Mouse (Mus musculus) T-helper 17 cell (primary cell): Measurements from ENCODE around the gene Ptprk.

ENCODE experiments used
- in situ Hi-C, 2 experiments: fragments of 300-600 bp; cut with MboI, MseI; formaldehyde crosslinking; loops; 1 replicate in 1 of 2; 2 replicates in 1 of 2; pipeline ENCODE4 v1.15.1; 2025; ENCODE audit warnings: high pct_unique_total_duplicates in 2 of 2

Ptprk gene

DNA sequence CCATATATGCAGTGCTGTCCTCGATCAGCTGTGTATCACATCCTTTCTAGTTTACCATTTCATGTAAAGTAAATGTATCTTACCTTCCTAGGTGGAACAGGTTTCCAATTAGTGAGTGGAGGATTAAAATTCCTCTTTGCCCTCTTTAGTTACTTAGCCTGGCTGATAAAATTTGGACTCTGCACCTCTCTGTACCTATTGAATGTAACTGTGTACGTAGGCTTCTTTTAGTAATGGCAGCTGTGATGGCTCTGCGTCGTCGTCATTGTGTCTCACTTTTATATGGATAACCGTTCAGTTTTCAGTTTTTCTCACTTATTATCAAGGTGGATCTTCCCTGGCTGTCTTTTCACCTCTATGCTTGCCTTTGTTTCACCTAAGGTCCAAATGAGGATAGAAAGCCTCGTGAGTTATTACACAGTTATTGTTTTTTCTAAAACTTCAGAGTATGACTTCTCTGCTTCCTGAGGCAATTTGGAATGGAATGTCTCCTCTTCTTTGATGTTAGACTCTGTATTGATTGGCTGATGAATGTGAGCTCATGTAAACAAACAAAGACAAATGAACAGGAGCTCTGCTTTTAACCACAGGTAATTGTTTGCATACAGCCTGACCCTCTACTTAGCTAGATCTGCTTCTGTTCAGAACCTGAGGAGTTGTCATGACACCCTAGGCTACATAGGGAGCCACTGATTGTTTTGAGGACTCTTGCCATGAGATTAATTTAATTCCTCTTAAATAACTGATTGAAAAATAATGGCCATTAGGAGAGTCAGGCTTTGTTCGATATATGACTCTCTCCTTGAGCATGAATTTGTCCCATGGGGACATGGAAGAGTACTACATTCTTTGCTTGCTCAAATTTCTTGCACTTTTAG lies 197.3 kb downstream of the Ptprk start:
- in situ Hi-C loops: no loop called here

DNA sequence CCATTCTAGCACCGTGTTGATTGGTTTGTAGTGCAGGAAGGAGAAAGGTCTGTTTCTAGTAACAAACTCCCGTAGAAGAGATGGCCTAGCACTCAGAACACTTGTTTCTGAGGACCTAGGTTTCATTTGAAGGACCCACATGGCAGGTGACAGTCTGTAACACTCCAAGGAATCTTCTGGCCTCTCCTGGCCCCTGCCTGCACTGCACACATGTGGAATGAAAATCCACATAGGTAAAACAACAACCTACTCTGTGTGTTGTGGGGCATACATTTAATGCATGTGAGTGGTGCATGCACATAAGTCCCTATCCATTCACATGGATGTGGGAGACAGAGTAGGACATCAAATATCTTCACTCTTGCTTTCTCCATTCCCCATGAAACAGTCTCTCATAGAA lies 204.1 kb downstream of the Ptprk start:
- in situ Hi-C loops: no loop called here

DNA sequence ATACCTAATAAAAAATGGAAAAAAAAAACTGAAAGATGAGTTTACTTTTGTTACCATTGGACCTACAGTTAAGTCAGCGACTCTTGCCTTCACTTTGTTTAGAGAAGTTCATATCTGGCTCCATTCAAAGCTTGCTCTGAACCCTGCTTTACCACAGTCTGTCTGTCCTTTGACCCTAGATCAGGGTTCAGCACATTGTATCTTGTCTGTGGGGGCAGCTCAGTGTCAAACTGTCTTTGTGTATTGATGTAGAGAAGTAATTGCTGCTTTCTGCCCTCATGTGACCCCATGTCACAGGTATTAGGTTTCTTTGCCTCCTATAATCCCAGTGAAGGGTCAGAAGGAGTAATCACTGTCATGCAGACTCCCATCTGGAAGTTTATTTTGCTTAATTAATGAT lies 222.9 kb downstream of the Ptprk start:
- in situ Hi-C loops: no loop called here

DNA sequence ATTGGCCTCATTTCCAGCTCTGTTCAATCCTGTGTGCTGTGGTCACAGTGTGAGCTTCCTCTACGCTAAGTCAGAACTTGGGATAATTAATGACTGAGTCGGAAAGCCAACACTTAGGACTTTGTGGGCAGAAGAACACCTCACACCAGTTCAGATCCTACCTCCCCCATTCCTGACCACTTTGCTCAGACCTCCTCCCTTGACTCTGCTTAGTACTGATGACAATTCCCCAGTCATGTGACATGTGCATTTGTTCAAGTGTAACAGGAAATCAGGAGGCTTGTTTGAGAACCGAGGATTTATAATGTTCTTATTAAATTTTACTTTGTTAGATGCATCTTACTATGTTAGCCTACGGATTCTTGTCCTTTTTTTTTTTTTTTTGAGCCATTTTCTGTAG lies 224.6 kb downstream of the Ptprk start:
- in situ Hi-C loops: no loop called here

DNA sequence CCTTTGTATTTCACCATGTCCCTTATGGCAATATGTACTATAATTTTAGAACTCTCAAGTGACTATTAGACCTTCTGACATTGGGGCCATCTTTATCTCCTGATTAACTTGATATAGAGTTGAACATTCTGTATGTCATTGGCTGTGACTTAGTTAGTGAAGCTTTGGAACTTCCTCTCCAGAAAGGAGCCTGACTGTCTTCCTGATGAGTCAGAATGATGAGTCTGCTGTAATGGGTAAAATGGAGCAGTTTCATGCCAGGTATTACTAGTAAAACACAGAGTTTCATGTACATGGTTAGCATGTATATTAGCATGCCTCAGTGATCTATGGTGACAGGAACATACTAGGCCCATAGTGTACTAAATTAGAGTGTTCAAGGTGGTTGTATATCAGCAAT lies 229.2 kb downstream of the Ptprk start:
- in situ Hi-C loops: no loop called here

DNA sequence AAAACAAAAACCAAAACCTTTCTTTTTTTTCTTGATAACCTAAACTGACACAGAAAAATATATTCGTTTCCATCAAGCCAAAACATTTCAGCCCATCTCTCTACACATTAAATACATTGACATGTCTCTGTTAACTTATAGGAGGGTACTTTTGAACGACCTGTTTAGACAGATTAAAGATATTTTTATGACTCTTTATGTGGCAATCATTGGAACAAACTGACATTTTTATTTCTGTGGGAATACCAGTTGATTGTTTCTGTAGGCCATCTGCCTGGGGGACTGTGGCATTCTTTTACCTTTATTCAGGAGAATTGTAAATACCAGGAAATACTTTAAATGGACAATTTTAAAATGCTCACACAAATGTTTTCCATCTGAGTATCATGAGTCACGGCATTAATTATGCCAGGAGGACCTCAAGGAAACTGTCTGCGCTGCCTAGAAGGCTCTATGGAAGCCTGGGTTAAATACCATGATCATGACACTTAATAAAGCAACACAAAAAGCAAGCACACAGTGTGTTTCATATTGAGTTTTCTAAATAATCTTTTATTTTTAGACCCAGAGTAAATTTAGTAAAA lies 229.8 kb downstream of the Ptprk start:
- in situ Hi-C loops: no loop called here

DNA sequence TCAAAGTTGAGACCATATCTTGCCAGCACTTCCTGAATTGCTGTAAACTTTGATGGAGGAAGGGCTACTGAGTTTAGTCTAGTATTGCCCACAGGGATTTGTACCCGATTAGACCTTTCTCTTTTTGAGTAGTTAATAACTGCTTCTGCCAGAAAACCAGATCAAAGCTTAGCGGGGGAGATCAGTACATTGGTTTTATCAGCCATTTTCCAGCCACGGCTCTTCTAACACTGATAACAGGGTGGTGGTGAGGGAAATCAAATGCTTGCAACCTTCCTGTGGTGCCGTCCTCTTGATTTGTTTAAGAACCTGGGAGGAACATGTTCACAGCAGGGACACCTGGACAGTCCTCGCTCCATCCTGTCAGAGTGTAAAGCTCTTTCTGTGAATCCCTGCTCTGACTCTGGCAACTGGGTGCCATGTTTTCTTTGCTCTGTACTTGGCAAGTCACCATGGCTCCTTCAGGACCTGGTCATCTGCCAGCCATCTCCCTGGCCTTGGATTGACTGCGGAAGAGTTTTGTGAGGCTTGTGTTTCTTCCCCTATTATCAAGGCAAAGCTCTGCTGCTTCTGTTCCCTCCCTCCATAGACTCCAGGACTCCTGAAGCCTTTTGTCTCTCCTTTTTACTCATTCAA lies 231.9 kb downstream of the Ptprk start:
- in situ Hi-C loops: no loop called here

DNA sequence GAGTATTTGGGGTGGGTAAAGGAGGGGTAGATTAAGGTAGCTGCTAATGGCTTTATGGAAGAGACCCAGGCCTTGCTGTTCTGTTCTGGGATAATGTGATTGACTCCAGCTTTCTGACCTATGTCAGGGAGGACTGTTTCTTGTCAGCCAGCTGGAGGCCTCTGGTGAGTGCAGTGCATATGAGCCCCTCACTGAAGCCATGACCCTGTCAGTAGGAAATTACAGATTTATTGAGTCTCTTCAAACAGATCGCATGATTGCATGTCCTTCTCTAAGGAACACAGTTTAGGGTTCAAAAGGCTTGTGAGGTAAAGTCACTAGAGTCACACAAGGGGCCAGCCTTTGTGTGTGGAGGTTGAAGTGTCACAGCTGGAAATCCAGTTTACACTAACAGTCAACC lies 236.7 kb downstream of the Ptprk start:
- in situ Hi-C loops: no loop called here

DNA sequence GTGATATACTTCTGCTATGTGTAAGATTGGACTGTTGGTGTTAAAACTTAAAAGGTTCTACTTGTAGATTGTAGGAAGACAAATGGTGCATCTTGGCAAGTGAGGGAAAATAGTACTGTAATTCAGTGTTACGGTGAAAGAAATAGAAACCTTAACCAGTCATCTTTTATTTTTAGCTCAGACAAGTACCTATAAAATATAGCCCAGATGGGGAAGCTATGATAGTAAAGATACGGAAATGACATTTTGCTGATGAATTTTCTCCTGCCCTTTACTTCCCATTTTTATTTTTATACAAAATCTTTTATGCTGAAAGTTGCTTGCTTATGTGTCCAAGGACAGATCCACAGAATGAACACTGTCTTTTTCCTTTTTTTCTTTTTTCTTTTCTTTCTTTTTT lies 248.4 kb downstream of the Ptprk start:
- in situ Hi-C loops: loop anchor here in 1 of 2 experiments (10.0 kb wide), 1 partner anchor 1308 kb away; no protein-coding TSS in a partner anchor

DNA sequence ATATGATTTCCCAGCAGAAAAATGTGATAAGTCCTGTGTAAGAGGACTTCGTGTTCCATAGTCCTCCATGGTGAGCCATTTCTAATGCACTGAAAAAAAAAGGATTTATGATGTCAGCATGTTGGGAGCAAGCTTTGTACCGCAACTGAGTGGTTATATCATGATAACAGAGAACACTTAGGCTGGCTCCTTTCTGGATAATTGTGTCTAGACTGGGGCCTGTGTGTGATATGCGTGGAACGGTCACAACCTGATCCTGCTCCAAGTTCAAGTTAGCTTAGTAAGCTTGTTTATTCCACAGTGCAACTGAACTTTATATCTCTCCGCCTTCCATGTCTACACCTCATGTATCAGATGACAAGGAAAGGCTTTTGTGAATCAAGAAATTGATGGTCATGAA lies 260.6 kb downstream of the Ptprk start:
- in situ Hi-C loops: no loop called here

DNA sequence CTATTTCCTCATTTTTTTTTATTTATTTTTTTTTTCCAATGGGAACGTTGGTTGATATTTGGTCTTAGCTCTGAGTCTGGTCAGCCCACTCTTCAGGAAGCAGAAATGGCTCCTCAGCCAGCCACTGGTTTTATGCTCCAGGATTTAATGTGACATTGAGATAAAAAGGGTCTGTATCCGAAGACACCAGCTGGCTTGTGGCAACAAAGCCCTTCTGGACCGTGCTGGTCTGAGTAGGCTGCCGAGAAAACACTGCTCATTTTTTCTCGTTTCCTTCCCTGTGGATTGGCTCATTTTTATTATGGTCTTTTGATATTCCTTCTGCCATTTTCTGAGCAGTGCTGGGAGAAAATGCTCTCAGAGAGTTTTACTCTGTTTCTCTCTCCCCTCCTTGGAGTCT lies 263.9 kb downstream of the Ptprk start:
- in situ Hi-C loops: no loop called here

DNA sequence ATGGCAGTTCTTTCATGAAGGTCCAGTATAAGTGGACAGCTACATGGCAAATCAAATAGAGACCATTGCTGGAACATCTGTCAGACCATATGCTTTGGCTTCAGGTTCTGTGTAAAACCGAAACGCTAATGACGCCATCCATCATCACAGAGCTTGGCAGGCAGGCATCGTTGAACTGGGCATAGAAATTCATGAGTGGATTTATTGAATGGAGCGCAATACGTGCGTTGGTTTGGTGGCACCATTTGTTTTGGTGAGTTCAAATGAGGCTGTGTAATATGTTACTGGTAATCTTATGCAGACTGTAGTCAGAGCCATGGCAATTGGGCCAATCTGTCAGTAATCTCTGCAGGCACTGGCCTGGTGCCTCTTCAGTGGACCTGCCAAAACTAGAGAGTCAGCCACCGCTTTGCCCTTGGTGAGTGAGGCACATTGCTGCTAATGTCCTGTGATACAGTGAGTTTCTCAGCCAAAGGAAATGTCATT lies 270.6 kb downstream of the Ptprk start:
- in situ Hi-C loops: loop anchor here in 1 of 2 experiments (10.0 kb wide), 1 partner anchor 1090 kb away; no protein-coding TSS in a partner anchor

DNA sequence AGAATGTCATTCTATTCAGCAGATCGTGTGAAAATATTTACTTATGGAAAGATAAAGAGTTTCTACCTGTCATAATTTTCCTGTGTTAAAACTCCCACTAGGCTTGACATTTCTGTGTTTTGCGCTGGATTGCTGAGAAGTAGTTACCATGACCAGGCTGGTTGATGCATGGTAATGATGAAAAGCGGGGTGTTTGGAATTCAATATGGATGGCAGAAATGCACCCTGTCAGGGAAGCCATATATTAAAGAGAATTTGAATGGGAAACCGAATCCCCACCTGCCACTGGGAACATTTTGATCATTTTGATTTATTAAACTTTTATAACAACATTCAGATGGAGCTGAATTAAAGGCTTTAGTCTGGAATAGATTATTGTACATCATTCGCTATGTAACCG lies 290.7 kb downstream of the Ptprk start:
- in situ Hi-C loops: no loop called here

DNA sequence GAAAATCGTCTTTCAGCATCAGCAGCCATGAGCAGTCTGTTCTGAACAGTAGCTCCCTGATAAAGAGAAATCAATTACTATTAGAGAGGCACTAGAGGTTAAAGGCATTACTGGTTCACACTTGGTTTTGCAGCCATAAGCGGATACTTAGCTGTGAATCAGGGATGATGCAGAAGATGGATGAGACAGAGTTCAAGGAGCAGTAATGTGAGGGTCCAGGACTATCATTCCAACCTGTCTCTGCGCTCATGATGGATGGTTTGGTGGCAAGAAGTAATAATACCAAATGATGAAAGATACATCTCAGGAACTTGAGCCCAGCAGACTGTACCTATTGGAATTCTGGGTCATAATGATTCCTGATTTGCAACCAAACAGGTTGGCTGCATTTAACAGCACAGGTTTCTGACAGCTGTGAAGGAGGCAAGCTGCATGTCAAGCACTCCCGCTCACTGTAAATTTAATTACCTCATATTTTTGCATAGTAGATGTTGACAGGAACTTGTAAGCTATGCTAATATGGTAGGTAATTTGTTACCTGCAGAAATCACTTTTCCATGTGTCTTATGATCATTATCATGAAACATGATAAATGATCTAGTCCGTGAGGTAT lies 291.6 kb downstream of the Ptprk start:
- in situ Hi-C loops: no loop called here

DNA sequence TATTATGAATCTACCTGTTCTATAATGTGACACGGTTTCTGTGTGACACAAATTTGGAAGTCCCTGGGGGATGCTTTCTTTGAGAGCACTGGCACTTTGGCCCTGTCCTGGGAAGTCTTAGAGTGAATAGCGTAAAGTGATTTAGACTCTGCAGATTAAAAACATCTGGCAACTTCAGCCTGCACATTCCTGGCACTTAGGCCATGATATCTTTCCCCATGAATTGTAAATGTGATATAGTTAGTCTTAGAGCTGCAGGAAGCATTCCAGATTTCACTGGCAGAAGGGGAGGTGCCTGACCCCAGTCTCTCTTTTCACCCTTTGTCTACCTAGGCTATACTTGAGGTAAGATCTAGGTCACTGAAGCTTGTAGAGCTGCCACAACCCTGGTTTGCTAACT lies 295.2 kb downstream of the Ptprk start:
- in situ Hi-C loops: loop anchor here (10.0 kb wide), 2 partner anchors 755 to 1715 kb away; no protein-coding TSS in a partner anchor

DNA sequence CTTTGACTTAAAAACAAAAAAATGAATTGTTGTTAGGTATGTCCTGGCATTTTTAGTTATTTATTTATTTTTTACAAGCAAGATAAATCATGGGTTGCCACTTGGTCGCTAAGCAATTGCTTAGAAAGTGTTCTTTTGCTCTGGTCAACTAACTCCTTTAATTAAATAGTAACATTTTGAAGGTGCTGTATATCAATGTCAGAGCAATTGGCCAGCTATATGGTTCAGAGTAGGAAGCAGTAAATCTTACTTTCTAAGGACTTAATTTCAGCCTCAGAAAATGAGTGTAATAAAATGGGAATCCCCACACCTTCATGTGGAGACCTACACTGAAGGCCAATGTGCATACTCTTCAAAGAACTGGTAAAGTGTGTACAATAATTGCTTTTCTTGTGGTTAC lies 300.3 kb downstream of the Ptprk start:
- in situ Hi-C loops: loop anchor here (10.0 kb wide), 2 partner anchors 750 to 1720 kb away; no protein-coding TSS in a partner anchor

DNA sequence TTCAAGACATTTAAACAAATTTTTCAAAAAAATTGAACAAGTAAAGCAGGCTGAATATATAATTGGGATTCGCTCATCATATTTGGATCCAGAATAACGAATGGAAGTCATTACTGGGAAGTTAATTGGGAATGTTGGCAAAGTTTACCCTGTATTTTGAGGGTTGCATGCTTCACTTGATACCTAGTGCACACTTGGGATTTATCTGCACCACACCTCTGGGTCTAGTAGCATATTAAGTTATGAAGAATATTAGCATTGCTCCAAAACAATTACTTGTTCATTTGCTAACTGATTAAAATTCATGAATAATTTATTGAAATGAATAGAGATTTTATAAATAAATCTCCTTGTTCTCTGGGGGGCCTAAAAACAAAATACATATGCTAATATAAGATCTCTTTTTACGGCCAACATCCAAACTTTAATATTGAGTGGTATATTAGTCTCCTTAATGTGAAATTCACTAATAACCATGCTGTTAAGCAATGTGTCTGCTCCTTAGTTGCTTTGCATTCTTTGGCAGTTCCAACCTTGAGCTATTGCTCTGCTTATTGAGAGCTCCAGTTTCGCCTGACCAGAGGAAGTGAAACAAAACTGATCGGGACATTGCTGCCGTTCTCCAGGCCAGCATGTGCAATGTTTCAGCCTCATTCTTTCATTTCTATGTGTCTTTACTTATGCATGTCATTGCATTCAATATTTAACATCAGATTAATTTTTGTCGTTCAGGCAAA lies 305.3 kb downstream of the Ptprk start:
- in situ Hi-C loops: loop anchor here (10.0 kb wide), 2 partner anchors 745 to 1725 kb away; no protein-coding TSS in a partner anchor

DNA sequence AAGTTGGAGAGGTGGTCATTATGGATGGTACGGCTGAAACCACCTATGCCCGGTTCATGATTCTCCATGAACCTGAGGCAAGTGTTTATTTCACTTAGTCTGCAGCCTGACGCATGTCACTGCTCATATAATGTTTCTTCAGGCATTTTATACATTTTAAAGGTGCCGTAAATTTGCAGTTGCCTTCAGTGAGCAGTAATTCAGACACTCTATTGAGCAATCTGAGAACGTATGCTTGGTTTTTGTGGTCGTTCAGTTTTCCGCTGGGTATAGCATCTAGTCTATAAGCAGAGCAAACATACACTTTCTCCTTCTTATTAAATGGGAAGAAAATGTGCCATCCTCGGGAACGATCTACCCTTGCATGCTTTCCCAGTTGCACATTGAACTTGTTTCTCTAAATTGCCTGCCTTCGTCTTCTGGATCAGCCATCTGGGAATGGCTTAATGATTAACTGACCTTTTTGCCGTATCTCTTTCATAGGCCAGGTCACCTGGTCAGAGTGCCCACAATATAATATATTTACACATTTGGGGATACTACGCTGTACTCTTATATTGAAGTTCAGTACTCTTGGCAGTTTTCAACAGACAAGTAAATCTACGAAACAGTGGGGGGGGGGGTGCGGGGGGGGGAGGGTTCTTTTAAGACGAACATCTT lies 313.1 kb downstream of the Ptprk start:
- in situ Hi-C loops: no loop called here

DNA sequence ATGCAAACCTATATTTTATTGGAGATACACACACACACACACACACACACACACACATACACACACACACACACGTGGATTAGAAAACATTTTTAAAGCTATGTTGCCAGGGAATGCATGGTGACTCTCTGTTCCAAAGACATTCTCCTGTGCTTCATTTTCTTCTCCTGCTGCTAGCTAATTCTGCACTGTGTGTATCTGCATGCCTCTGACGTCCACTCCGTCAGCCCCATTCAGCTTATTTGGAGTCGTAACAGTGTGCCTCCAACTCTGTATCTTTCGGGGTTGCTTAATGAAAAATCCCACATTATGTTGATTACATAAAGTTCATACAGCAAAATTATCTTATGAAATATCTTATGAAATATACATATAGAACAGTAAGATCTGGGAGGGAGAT lies 316.5 kb downstream of the Ptprk start:
- in situ Hi-C loops: no loop called here
